Mouse (Mus musculus): Measurements from ENCODE around the gene Fv1. TPM values are rescaled to one million over a fixed set of nuclear protein-coding genes. Genes with fewer than 3 reads are reported as not detected.
"Not testable (repeated sequence)": the region's sequence is repeated elsewhere in the genome, so short reads cannot be mapped to it uniquely, and the experiment has no call there.

The Fv1 gene
- polyA plus RNA-seq, 1 experiment from 2014 or later, result 10.7 TPM

GRCm38 (mm10) chr4:147866793-147867192 is 2.0 kb upstream of the Fv1 start:
- H3K9ac ChIP-seq; H3K9me3 ChIP-seq; ATAC-seq (ENCODE audit: borderline replicate concordance, extremely low read depth, low FRiP score, low TSS enrichment); H3K4me3 ChIP-seq; H3K27ac ChIP-seq; H3K27me3 ChIP-seq: not testable (repeated sequence)
- Histone ChIP-seq H3K36me3 (peaks cover 29% of the 10 kb centered on the region), H3K4me2 (peak overlapping the region; percentile 60), H3K4me1 (peaks cover 20% of the 10 kb centered on the region)
- WGBS, result 46% methylated on average over 3 of the region's 3 CpGs

- H3K9ac ChIP-seq, result peak overlapping the region; percentile 75
- peaks cover 29% of the 10 kb centered on the region for H3K36me3 ChIP-seq
- WGBS, result 4% methylated on average over 22 of the region's 22 CpGs
- H3K4me3 ChIP-seq, result peak overlapping the region; percentile 66
- H3K4me2 ChIP-seq, result peak overlapping the region; percentile 60
- H3K27me3 ChIP-seq, result no peaks in the 10 kb centered on the region
- no peaks in the 10 kb centered on the region for H3K9me3 ChIP-seq
- ATAC-seq (ENCODE audit: borderline replicate concordance, extremely low read depth, low FRiP score, low TSS enrichment), result 0 out of 2 replicates have a peak, but pooled peaks have one; percentile 1
- H3K27ac ChIP-seq, result peak overlapping the region; percentile 77
- peaks cover 20% of the 10 kb centered on the region for H3K4me1 ChIP-seq
These were observed 973 bp upstream of the Fv1 start for GRCm38 (mm10) chr4:147867563-147868449.

GRCm38 (mm10) chr4:147869238-147869637 is 459 bp downstream of the Fv1 start:
- WGBS, result 4% methylated on average over 5 of the region's 5 CpGs
- H3K36me3 ChIP-seq, result peaks cover 41% of the 10 kb centered on the region
- H3K27ac ChIP-seq, result 0 out of 2 replicates have a peak overlapping the region, but pooled peaks have one; percentile 68

GRCm38 (mm10) chr4:147875852-147876575 is 7.2 kb downstream of the Fv1 start:
- Histone ChIP-seq H3K4me3 (no peak overlapping the region), H3K4me1 (no peaks in the 10 kb centered on the region), H3K4me2 (no peak overlapping the region), H3K27me3 (no peaks in the 10 kb centered on the region), H3K9ac (no peak overlapping the region), H3K9me3 (no peaks in the 10 kb centered on the region), H3K36me3 (peaks cover 79% of the 10 kb centered on the region), H3K27ac (no peak overlapping the region)
- ATAC-seq (ENCODE audit: borderline replicate concordance, extremely low read depth, low FRiP score, low TSS enrichment), result no peak
- 81% methylated on average over 4 of the region's 4 CpGs for WGBS

More at GRCm38 (mm10) chr4:147869238-147869637, 459 bp downstream of the Fv1 start:
- H3K4me2 ChIP-seq, result peak overlapping the region; percentile 69
- ATAC-seq (ENCODE audit: borderline replicate concordance, extremely low read depth, low FRiP score, low TSS enrichment), result no peak
- H3K4me3 ChIP-seq, result peak overlapping the region; percentile 66
- H3K4me1 ChIP-seq, result peaks cover 20% of the 10 kb centered on the region
- H3K27me3 ChIP-seq, result no peaks in the 10 kb centered on the region
- H3K9ac ChIP-seq, result peak overlapping the region; percentile 46
- no peaks in the 10 kb centered on the region for H3K9me3 ChIP-seq

GRCm38 (mm10) chr4:147878537-147878936 is 9.8 kb downstream of the Fv1 start:
- Histone ChIP-seq H3K9ac (no peak overlapping the region), H3K4me1 (no peaks in the 10 kb centered on the region), H3K4me2 (no peak overlapping the region), H3K9me3 (no peaks in the 10 kb centered on the region), H3K36me3 (peaks cover 80% of the 10 kb centered on the region), H3K4me3 (no peak overlapping the region), H3K27me3 (no peaks in the 10 kb centered on the region), H3K27ac (no peak overlapping the region)
- ATAC-seq (ENCODE audit: borderline replicate concordance, extremely low read depth, low FRiP score, low TSS enrichment), result no peak
- 96% methylated on average over 9 of the region's 9 CpGs for WGBS

- Histone ChIP-seq H3K9ac (no peak overlapping the region), H3K4me3 (no peak overlapping the region), H3K36me3 (peaks cover 74% of the 10 kb centered on the region), H3K4me1 (no peaks in the 10 kb centered on the region), H3K9me3 (no peaks in the 10 kb centered on the region), H3K27me3 (no peaks in the 10 kb centered on the region), H3K4me2 (no peak overlapping the region), H3K27ac (no peak overlapping the region)
- WGBS, result 62% methylated on average over 2 of the region's 2 CpGs
- no peak for ATAC-seq (ENCODE audit: borderline replicate concordance, extremely low read depth, low FRiP score, low TSS enrichment)
These were observed 10.7 kb downstream of the Fv1 start for GRCm38 (mm10) chr4:147879456-147879855.

- Histone ChIP-seq H3K36me3 (peaks cover 73% of the 10 kb centered on the region), H3K9me3 (no peaks in the 10 kb centered on the region), H3K4me2 (no peak overlapping the region), H3K27ac (no peak overlapping the region), H3K9ac (no peak overlapping the region), H3K27me3 (no peaks in the 10 kb centered on the region), H3K4me3 (no peak overlapping the region), H3K4me1 (no peaks in the 10 kb centered on the region)
- no peak for ATAC-seq (ENCODE audit: borderline replicate concordance, extremely low read depth, low FRiP score, low TSS enrichment)
- 41% methylated on average over 5 of the region's 5 CpGs for WGBS
These were observed 11.1 kb downstream of the Fv1 start for GRCm38 (mm10) chr4:147879865-147880264.

- no peaks in the 10 kb centered on the region for H3K4me1 ChIP-seq
- 92% methylated on average over 7 of the region's 7 CpGs for WGBS
- H3K4me2 ChIP-seq, result no peak overlapping the region
- no peak for ATAC-seq (ENCODE audit: borderline replicate concordance, extremely low read depth, low FRiP score, low TSS enrichment)
- H3K9me3 ChIP-seq, result no peaks in the 10 kb centered on the region
- no peak overlapping the region for H3K4me3 ChIP-seq
- H3K9ac ChIP-seq, result no peak overlapping the region
- no peaks in the 10 kb centered on the region for H3K27me3 ChIP-seq
- H3K36me3 ChIP-seq, result peaks cover 72% of the 10 kb centered on the region
- H3K27ac ChIP-seq, result no peak overlapping the region
These were observed 13.0 kb downstream of the Fv1 start for GRCm38 (mm10) chr4:147881792-147882191.

GRCm38 (mm10) chr4:147883041-147883440 is 14.3 kb downstream of the Fv1 start:
- Histone ChIP-seq H3K4me1 (no peaks in the 10 kb centered on the region), H3K27ac (no peak overlapping the region), H3K9me3 (no peaks in the 10 kb centered on the region), H3K4me3 (no peak overlapping the region), H3K36me3 (peaks cover 80% of the 10 kb centered on the region), H3K9ac (no peak overlapping the region), H3K27me3 (no peaks in the 10 kb centered on the region), H3K4me2 (no peak overlapping the region)
- no peak for ATAC-seq (ENCODE audit: borderline replicate concordance, extremely low read depth, low FRiP score, low TSS enrichment)
- 75% methylated on average over 6 of the region's 6 CpGs for WGBS

- Histone ChIP-seq H3K27me3 (no peaks in the 10 kb centered on the region), H3K27ac (no peak overlapping the region), H3K9ac (no peak overlapping the region), H3K36me3 (peaks cover 79% of the 10 kb centered on the region), H3K4me1 (no peaks in the 10 kb centered on the region), H3K4me3 (no peak overlapping the region), H3K4me2 (no peak overlapping the region), H3K9me3 (no peaks in the 10 kb centered on the region)
- no peak for ATAC-seq (ENCODE audit: borderline replicate concordance, extremely low read depth, low FRiP score, low TSS enrichment)
- 88% methylated on average over 3 of the region's 3 CpGs for WGBS
These were observed 15.4 kb downstream of the Fv1 start for GRCm38 (mm10) chr4:147884138-147884537.

- H3K4me3 ChIP-seq, result no peak overlapping the region
- WGBS, result 91% methylated on average over 12 of the region's 12 CpGs
- no peak overlapping the region for H3K4me2 ChIP-seq
- no peaks in the 10 kb centered on the region for H3K4me1 ChIP-seq
- H3K27me3 ChIP-seq, result no peaks in the 10 kb centered on the region
- no peak overlapping the region for H3K27ac ChIP-seq
- peaks cover 82% of the 10 kb centered on the region for H3K36me3 ChIP-seq
- no peak overlapping the region for H3K9ac ChIP-seq
- no peak for ATAC-seq (ENCODE audit: borderline replicate concordance, extremely low read depth, low FRiP score, low TSS enrichment)
- H3K9me3 ChIP-seq, result no peaks in the 10 kb centered on the region
These were observed 17.4 kb downstream of the Fv1 start for GRCm38 (mm10) chr4:147886158-147886557.

- 89% methylated on average over 7 of the region's 7 CpGs for WGBS
- Histone ChIP-seq H3K27me3 (no peaks in the 10 kb centered on the region), H3K27ac (no peak overlapping the region), H3K9me3 (no peaks in the 10 kb centered on the region), H3K36me3 (peaks cover 82% of the 10 kb centered on the region), H3K4me1 (no peaks in the 10 kb centered on the region), H3K4me3 (no peak overlapping the region), H3K4me2 (no peak overlapping the region), H3K9ac (no peak overlapping the region)
- no peak for ATAC-seq (ENCODE audit: borderline replicate concordance, extremely low read depth, low FRiP score, low TSS enrichment)
These were observed 18.5 kb downstream of the Fv1 start for GRCm38 (mm10) chr4:147887277-147887676.

Data from lung, embryonic 15.5 days (tissue).